Mouse (Mus musculus) midbrain, embryonic 12.5 days (tissue): ENCODE results near the gene Uaca. TPM values are rescaled to one million over a fixed set of nuclear protein-coding genes. Genes with fewer than 3 reads are reported as not detected.
"Not testable (repeated sequence)": the region's sequence is repeated elsewhere in the genome, so short reads cannot be mapped to it uniquely, and the experiment has no call there.

Source experiments
- ATAC-seq: fragments of 200-750 bp; cut with Nextera tagmentation; 2 replicates; pipeline ENCODE4 v1.8.0; 2017; ENCODE audit warnings: low read depth, moderate TSS enrichment, moderate library complexity; ENCODE audit not compliant: low FRiP score
- H3K27ac ChIP-seq: fragments of 300-500 bp; sonication (generic); replicated peaks from 2 replicates; pipeline ENCODE4 v1.5.1; 2016; ENCODE audit warnings: mild to moderate bottlenecking
- H3K27me3 ChIP-seq: fragments of 300-500 bp; sonication (generic); 2 replicates; pipeline ENCODE4 v1.6.1; 2016; ENCODE audit warnings: mild to moderate bottlenecking
- H3K36me3 ChIP-seq: fragments of 300-500 bp; sonication (generic); 2 replicates; pipeline ENCODE4 v1.6.1; 2016
- H3K4me1 ChIP-seq: fragments of 300-500 bp; sonication (generic); 2 replicates; pipeline ENCODE4 v1.6.1; 2016
- H3K4me2 ChIP-seq: fragments of 300-500 bp; sonication (generic); replicated peaks from 2 replicates; pipeline ENCODE4 v1.6.1; 2016; ENCODE audit warnings: mild to moderate bottlenecking, moderate library complexity
- H3K4me3 ChIP-seq: fragments of 300-500 bp; sonication (generic); 2 replicates; pipeline ENCODE4 v1.5.1; 2016; ENCODE audit warnings: mild to moderate bottlenecking
- H3K9ac ChIP-seq: fragments of 300-500 bp; sonication (generic); replicated peaks from 2 replicates; pipeline ENCODE4 v1.6.1; 2016; ENCODE audit warnings: mild to moderate bottlenecking, moderate library complexity
- H3K9me3 ChIP-seq: fragments of 300-500 bp; sonication (generic); 2 replicates; pipeline ENCODE4 v1.6.1; 2016; ENCODE audit warnings: mild to moderate bottlenecking
- WGBS: fragments of 180-500 bp; shearing (Covaris S2); methylation state at CpG from one replicate; pipeline ENCODE4 v1.1.7; 2016; 5-methylcytosine and 5-hydroxymethylcytosine counted together
- polyA plus RNA-seq: library from polyadenylated mRNA; unstranded; fragments of >200 nt; fragmentation: Nextera tagmentation; extraction: Ambion mirVana; gene quantifications from 2 replicates; pipeline ENCODE4 v1.2.1, GENCODE M21; 2016

Gene Uaca
- polyA plus RNA-seq, 1 experiment from 2014 or later, result 42.1 TPM

DNA sequence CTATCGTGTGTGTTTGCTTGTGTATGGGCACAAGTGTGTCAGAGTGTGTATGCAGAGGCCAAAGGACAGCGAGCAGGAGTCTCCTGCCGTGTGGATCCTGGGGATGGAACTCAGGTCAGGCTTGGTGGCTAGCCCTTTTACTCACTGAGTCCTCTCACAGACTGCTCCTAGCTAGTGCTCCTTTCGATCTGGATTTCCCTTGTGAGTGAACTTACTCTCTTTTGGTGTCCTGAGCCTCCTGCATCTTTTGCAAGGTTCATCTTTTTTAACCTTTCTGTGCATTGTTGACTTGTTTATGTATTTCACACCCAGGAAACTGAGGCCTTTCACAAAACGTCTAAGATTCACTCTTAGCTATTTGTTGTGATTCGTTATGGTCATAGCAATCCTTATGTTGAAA lies 2.8 kb downstream of the Uaca start:
- 77% methylated on average over 6 of the region's 6 CpGs for WGBS
- no peak overlapping the region for H3K4me3 ChIP-seq

DNA sequence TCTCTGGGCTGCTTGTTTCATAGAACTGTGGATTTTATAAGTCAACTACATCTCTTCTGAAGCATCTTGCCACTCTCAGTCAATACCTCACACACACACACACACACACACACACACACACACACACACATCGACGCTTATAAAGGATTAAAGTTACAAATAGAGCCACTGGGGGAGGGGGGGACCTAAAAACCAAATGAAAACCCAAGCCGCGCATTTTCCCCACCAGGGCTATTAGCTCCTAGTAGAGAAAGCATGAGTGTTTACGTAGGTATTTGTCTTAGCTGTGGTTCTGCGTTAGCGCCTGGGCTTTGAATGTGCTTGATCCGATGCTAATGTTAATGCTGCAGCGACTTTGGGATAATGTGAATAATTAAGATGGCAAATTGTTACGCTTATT lies 4.7 kb downstream of the Uaca start:
- no peak for ATAC-seq
- H3K4me2 ChIP-seq, result no peak overlapping the region

More for the DNA sequence above, 2.8 kb downstream of the Uaca start:
- no peak overlapping the region for H3K27ac ChIP-seq
- H3K9ac ChIP-seq, result no peak overlapping the region
- H3K4me2 ChIP-seq, result no peak overlapping the region
- peaks cover 13% of the 10 kb centered on the region for H3K4me1 ChIP-seq
- H3K36me3 ChIP-seq, result no peaks in the 10 kb centered on the region
- ATAC-seq, result no peak
- no peaks in the 10 kb centered on the region for H3K9me3 ChIP-seq
- H3K27me3 ChIP-seq, result peaks cover 5% of the 10 kb centered on the region

DNA sequence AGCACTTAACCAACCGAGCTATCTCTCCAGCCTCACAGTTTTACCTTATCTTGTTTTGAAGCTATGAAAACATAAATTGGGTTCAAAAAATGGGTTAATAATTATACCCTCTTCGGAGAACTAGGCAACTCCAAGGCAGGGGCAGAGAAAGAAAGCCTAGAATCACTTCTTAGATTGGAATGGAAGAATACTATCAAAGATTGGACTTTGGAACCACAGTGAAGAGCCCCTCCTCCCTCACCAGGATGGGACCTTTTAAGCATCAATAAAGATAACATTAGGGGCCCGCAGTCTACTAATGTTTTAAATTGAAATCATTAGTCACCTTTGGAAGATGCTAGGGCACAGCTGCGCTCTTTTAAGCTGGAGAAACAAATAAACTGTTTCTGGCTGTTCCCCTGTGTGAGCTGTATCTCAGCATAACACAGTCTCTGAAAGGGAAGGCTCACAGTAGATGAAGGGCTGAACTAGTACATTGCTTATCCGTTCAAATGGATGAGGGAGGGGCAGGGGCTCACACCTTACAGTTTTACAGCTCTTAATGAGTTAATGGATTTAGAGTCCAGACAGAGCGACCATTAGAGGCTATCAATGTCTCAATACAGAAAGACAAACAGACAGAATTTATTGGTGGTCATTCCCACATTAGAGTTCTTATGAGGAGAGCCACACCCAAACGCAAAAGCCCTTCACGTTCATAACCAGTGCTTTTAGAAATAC lies 6.5 kb downstream of the Uaca start:
- H3K4me3 ChIP-seq, result no peak overlapping the region
- no peak overlapping the region for H3K9ac ChIP-seq
- no peaks in the 10 kb centered on the region for H3K27me3 ChIP-seq
- no peak overlapping the region for H3K27ac ChIP-seq
- WGBS, result 88% methylated on average over 8 of the region's 8 CpGs
- peaks cover 6% of the 10 kb centered on the region; the same call in 1 of the 2 replicates for H3K4me1 ChIP-seq
- H3K36me3 ChIP-seq, result no peaks in the 10 kb centered on the region
- ATAC-seq, result no peak
- H3K9me3 ChIP-seq, result no peaks in the 10 kb centered on the region
- H3K4me2 ChIP-seq, result no peak overlapping the region

More for the DNA sequence above, 4.7 kb downstream of the Uaca start:
- WGBS, result 38% methylated on average over 10 of the region's 10 CpGs
- Histone ChIP-seq H3K36me3 (no peaks in the 10 kb centered on the region), H3K9me3 (no peaks in the 10 kb centered on the region), H3K9ac (no peak overlapping the region), H3K4me3 (no peak overlapping the region), H3K27me3 (no peaks in the 10 kb centered on the region), H3K4me1 (peaks cover 9% of the 10 kb centered on the region; the same call in 1 of the 2 replicates), H3K27ac (no peak overlapping the region)

DNA sequence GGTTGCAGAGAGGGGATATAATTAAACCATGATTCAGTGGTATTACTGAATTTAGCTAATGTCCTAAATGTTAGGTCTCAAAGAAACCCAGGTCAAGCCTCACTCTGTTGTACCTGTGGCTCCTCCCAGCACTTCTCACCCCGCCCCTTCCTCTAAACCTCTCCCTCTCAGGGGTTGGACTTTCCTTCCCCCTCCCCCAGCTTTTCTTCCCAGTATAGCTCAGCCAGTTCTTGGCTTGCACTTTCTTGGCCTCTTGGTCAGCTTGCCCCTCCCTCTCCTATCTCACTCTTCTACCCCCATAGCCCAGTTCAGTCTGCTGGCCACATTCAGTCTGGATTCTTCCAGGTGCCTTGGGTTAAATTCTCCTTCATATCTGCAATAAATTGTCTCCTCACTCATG lies 7.4 kb downstream of the Uaca start:
- no peaks in the 10 kb centered on the region for H3K9me3 ChIP-seq
- H3K27me3 ChIP-seq, result no peaks in the 10 kb centered on the region
- H3K9ac ChIP-seq, result no peak overlapping the region
- no peaks in the 10 kb centered on the region for H3K36me3 ChIP-seq
- no peak overlapping the region for H3K4me3 ChIP-seq
- H3K27ac ChIP-seq, result no peak overlapping the region
- H3K4me1 ChIP-seq, result peaks cover 6% of the 10 kb centered on the region; the same call in 1 of the 2 replicates
- WGBS, result 80% methylated on average over 1 of the region's 1 CpGs
- H3K4me2 ChIP-seq, result no peak overlapping the region
- no peak for ATAC-seq

DNA sequence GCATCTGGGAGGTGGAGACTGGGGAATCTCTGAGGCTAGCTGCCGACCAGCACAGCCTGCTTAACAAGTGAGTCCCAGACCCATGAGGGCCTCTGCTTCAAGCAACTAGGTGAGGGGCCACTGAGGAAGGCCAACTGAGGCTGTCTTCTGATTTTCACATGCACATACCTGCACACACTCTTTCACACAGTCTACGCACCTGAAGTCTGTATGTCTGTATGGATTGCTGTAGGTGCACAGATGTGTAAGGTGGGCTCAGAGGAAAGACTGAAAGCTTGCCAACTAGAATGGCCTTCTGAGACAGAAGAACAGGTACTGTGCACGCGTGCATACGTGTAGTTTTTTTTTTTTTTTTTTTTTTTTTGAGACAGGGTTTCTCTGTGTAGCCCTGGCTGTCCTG lies 8.0 kb downstream of the Uaca start:
- 92% methylated on average over 5 of the region's 5 CpGs for WGBS
- Histone ChIP-seq H3K27me3 (no peaks in the 10 kb centered on the region), H3K27ac (no peak overlapping the region), H3K36me3 (no peaks in the 10 kb centered on the region), H3K4me1 (peaks cover 6% of the 10 kb centered on the region; the same call in 1 of the 2 replicates), H3K4me2 (no peak overlapping the region), H3K9ac (no peak overlapping the region), H3K9me3 (no peaks in the 10 kb centered on the region), H3K4me3 (no peak overlapping the region)
- ATAC-seq, result no peak

DNA sequence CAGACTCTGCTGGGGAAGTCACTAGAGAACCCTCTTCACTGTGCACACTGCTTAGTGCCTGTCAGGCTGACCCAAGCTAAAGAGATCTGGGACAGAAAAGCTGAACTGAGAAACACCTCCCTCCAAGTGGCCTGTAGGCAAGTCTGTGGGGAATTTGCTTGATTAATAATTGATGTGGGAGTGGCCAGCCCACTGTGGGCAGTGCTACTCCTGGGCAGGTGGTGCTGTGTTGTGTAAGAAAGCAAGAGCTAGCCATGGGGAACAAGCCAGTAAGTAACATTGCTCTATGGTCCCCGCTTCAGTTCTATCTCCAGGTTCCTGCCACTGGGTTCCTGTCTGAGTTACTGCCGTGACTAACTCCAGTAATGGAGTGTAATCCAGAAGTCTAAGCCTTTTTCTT lies 11.7 kb downstream of the Uaca start:
- 93% methylated on average over 2 of the region's 2 CpGs for WGBS
- ATAC-seq, result no peak
- Histone ChIP-seq H3K36me3 (no peaks in the 10 kb centered on the region), H3K27me3 (no peaks in the 10 kb centered on the region), H3K9me3 (no peaks in the 10 kb centered on the region), H3K4me1 (no peaks in the 10 kb centered on the region), H3K4me2 (no peak overlapping the region), H3K9ac (no peak overlapping the region), H3K27ac (no peak overlapping the region), H3K4me3 (no peak overlapping the region)

DNA sequence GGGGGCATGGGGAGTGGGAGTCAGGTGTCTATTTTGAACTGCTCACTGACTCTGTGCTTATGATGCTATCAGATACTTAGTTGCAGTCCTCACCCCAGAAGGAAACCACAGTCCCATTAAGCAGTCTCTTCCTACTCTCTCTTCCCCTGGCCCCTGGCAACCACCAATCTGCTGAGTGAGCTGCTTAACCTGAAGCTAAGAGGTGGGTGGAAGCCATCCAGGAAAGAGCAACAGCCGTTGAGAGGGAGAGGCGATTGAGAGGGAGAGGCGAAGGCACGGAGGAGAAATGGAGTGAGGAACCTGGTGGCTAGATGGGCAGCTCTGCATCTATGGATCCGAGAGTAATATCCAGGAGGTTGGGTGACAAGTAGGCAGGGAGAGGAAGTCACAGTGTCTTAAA lies 13.7 kb downstream of the Uaca start:
- no peaks in the 10 kb centered on the region for H3K9me3 ChIP-seq
- no peak overlapping the region for H3K9ac ChIP-seq
- H3K36me3 ChIP-seq, result no peaks in the 10 kb centered on the region
- H3K27ac ChIP-seq, result no peak overlapping the region
- H3K27me3 ChIP-seq, result no peaks in the 10 kb centered on the region
- no peaks in the 10 kb centered on the region for H3K4me1 ChIP-seq
- H3K4me2 ChIP-seq, result no peak overlapping the region
- no peak for ATAC-seq
- WGBS, result 91% methylated on average over 5 of the region's 5 CpGs
- no peak overlapping the region for H3K4me3 ChIP-seq

DNA sequence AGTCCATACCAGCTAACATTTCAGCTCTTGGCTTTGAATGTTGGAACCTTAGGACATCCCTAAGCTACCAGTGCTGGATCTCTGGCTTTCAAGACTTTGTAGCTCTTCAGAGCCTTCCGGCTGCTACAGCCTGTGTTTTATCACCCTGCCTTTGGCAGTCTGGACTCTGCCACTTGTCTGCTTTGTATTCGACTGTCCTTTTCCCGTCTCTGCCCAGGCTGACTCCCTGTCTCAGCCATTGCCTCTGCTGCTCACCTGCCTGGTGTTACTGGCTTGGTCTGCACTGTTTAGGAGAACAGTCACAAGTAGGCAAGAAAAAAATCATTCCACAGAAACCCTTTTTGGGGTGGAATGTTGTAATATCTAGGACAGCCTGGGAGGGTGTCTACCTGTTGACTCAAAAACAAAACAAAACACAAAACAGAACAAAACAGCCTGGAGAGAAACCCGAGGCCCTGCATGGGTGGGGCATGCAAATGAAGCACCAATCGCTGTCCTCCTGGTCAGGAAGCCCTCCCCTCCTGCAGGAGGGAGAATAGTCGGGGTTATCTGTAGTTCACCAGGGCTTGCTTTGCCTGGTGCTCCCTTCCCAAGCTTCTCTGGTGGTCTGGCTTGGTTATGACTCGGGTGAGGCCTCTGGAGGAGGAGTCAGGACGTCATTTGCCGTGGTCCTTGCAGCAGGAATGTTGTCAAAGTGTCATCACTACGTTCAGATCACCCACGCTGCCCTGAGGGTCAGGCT lies 19.0 kb downstream of the Uaca start:
- Histone ChIP-seq H3K4me2 (no peak overlapping the region), H3K9ac (no peak overlapping the region), H3K4me3 (no peak overlapping the region), H3K27ac (no peak overlapping the region), H3K9me3 (no peaks in the 10 kb centered on the region), H3K4me1 (peaks cover 9% of the 10 kb centered on the region), H3K36me3 (no peaks in the 10 kb centered on the region), H3K27me3 (no peaks in the 10 kb centered on the region)
- WGBS, result 19% methylated on average over 11 of the region's 11 CpGs
- no peak for ATAC-seq

DNA sequence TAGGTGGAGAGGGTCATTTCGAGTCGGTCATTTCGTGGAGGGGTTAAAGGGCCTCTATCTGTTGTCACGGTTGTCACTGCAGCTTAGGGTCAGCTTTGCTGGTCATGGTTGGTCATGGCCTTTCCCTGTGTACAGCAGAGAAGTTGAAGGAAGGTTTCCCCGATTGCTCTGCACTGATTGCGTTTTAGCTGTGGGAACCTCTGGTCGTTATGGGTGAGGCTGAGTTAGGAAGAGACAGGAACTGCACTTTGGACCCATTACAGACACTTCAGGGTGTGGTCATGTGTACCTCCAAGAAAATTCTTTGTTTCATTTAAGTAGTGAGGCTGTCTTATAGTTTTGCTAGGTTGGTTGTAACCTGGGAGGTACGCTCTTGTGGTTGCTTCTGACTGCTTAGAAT lies 21.2 kb downstream of the Uaca start:
- Histone ChIP-seq H3K4me3 (no peak overlapping the region), H3K27me3 (no peaks in the 10 kb centered on the region), H3K4me1 (peaks cover 9% of the 10 kb centered on the region), H3K9ac (no peak overlapping the region), H3K36me3 (no peaks in the 10 kb centered on the region), H3K4me2 (no peak overlapping the region), H3K27ac (no peak overlapping the region), H3K9me3 (no peaks in the 10 kb centered on the region)
- no peak for ATAC-seq
- WGBS, result 74% methylated on average over 8 of the region's 8 CpGs

DNA sequence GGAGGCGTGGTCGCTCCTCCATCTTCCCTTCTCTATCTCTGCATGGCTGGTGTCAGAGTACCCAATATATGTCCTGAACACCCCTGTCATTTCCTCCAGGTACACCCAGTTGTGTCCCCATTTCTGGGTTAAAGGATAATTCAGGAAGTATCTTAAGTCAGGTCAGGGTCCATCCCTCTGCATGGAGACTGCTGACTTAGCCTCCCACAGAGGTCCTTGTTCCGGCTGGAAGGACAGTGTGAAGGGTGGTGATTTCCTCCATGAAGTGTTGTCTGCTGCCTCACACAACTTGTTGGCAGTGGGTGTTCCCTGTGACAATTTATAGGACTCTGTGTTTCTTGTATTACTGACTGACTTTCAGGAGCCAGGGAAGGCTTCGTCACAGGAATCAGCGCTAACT lies 23.2 kb downstream of the Uaca start:
- H3K36me3 ChIP-seq, result no peaks in the 10 kb centered on the region
- no peak overlapping the region for H3K4me2 ChIP-seq
- H3K9me3 ChIP-seq, result no peaks in the 10 kb centered on the region
- 87% methylated on average over 5 of the region's 5 CpGs for WGBS
- H3K4me3 ChIP-seq, result no peak overlapping the region
- no peak for ATAC-seq
- H3K27ac ChIP-seq, result no peak overlapping the region
- H3K27me3 ChIP-seq, result no peaks in the 10 kb centered on the region
- no peak overlapping the region for H3K9ac ChIP-seq
- peaks cover 9% of the 10 kb centered on the region for H3K4me1 ChIP-seq

DNA sequence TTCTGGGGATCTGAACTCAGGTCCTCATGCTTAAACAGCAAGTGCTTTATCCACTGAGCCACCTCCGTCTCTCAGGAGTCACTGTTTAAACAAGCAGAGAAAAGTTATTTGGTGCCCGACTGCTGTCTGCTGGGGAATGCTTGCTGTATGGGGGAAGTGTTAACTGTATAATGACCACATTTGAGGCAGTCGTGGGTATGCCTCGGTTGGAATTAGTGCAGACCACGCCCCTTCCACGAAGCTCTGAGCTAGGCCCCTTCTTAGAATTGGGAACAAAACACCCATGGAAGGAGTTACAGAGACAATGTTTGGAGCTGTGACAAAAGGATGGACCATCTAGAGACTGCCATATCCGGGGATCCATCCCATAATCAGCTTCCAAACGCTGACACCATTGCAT lies 24.2 kb downstream of the Uaca start:
- ATAC-seq, H3K27ac ChIP-seq, H3K36me3 ChIP-seq, H3K9ac ChIP-seq, H3K9me3 ChIP-seq, H3K27me3 ChIP-seq, H3K4me1 ChIP-seq, H3K4me2 ChIP-seq, H3K4me3 ChIP-seq: not testable (repeated sequence)
- 48% methylated on average over 8 of the region's 8 CpGs for WGBS

DNA sequence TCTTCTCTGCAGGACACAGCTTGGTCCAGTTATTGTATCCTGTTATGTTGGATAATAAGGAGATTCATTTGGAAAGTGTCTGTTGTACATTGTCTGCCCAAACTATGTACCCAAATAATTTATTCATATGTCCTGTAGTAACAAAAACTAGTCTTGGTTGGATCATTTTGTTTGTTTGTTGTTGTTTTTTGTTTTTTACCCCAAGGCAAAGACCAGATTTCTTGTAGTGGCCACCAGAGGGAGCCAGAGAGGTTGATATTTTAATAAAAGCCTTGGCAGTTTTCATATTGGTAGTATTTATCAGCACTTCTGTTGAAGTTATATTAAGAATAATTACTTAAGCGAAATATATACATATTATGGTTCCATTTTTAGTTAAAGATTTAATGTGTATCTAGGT lies 25.0 kb downstream of the Uaca start:
- H3K36me3 ChIP-seq, result no peaks in the 10 kb centered on the region
- H3K9ac ChIP-seq, result no peak overlapping the region
- no peaks in the 10 kb centered on the region for H3K9me3 ChIP-seq
- no peaks in the 10 kb centered on the region; the same call in 1 of the 2 replicates for H3K4me1 ChIP-seq
- no peak overlapping the region for H3K27ac ChIP-seq
- H3K27me3 ChIP-seq, result no peaks in the 10 kb centered on the region
- no peak for ATAC-seq
- H3K4me3 ChIP-seq, result no peak overlapping the region
- 15% methylated on average over 1 of the region's 1 CpGs for WGBS
- H3K4me2 ChIP-seq, result no peak overlapping the region
